Mouse (Mus musculus) megakaryocyte, embryonic 14.5 days (primary cell): ENCODE results near the gene Mphosph9.

Experiments used
- FLI1 ChIP-seq: IDR thresholded peaks from 2 replicates; pipeline ENCODE4 v1.6.1; 2012; ENCODE audit warnings: low read length, inconsistent platforms, mixed read lengths
- GATA1 ChIP-seq: IDR thresholded peaks from 3 replicates; pipeline ENCODE4 v1.6.1; 2012; ENCODE audit warnings: mixed read lengths, low read length, inconsistent platforms, borderline replicate concordance

GRCm38 (mm10) chr5:124252580-124253320 lies 75.0 kb downstream of the Mphosph9 start:
- TF ChIP-seq GATA1 = no peak
- no peak for TF ChIP-seq FLI1
